Mouse (Mus musculus): ENCODE measurements at regions not wholly inside any gene's neighbourhood (a gene's known extent, or its start where the extent isn't known, plus 50 kb on each side); places are given as distances from the start of the nearest gene placed in this dataset.

DNA sequence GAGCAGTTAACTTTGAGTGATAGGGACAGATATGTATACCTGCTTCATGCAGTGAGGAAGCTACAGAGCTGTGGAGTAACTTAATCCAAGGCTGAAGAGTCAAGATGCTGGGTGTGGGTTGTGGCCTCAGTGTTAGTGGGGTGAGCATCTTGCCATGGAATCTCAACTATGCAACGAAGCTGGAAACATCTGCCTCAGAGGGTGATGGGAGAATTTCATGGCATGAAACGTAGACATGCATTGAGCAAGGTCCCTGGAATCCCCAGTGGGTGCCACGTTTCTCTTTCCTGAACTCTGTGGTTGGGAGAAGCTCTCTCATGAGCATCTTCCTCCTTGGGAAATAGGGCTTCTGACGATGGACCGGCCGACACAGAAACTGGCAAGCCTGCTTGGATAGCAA lies 208.4 kb upstream of the Dio3 start:
- TF ChIP-seq GATA1 (IDR thresholded peaks at IDR 0.05; ENCODE audit: borderline replicate concordance, low read length) (no peak), GATA2 (IDR thresholded peaks at IDR 0.05; ENCODE audit: borderline replicate concordance, low read depth, low read length) (no peak), CTCF (IDR thresholded peaks at IDR 0.05; ENCODE audit: low read depth, low read length) (no peak), TAL1 (conservative IDR thresholded peaks at IDR 0.05; ENCODE audit: low read depth, low read length) (no peak), POLR2AphosphoS5 (IDR thresholded peaks at IDR 0.05; ENCODE audit: insufficient replicate concordance, low read depth, low read length) (no peak)
- Histone ChIP-seq H3K4me3 (ENCODE audit: low read depth, low read length) (no peak overlapping the region), H3K9me3 (replicated peaks) (peaks cover 74% of the 10 kb centered on the region), H3K27me3 (ENCODE audit: insufficient read depth, low read length) (no peaks in the 10 kb centered on the region), H3K4me1 (ENCODE audit: insufficient read depth, low read depth, low read length) (no peaks in the 10 kb centered on the region), H3K36me3 (replicated peaks) (no peaks in the 10 kb centered on the region)
- no peak for DNase-seq (ENCODE audit: low spot score)
- no peak for ATAC-seq (ENCODE audit: extremely low read depth, insufficient number of reproducible peaks, low FRiP score, poor library complexity, severe bottlenecking)

DNA sequence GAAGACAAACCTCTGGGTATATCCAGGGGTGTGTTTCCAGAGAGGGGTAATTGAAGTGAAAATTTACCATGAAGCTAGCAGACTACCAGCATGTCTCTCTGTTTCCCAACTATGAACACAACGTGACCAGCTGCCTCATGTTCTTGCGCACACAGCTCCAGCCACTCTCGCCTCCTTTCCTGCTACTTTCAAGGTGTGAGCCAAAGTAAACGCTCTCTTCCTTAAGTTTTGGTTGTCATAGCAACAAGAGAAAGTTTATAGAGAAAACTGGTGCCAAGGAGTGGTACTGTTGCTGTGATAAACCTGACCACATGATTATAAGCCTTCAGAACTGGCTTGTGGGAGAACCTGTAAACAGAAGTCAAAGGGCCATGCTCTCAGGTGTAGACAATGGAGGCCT lies 207.0 kb upstream of the Dio3 start:
- TF ChIP-seq POLR2AphosphoS5 (IDR thresholded peaks at IDR 0.05; ENCODE audit: insufficient replicate concordance, low read depth, low read length) (no peak), TAL1 (conservative IDR thresholded peaks at IDR 0.05; ENCODE audit: low read depth, low read length) (no peak), GATA2 (IDR thresholded peaks at IDR 0.05; ENCODE audit: borderline replicate concordance, low read depth, low read length) (no peak), GATA1 (IDR thresholded peaks at IDR 0.05; ENCODE audit: borderline replicate concordance, low read length) (no peak), CTCF (IDR thresholded peaks at IDR 0.05; ENCODE audit: low read depth, low read length) (no peak)

DNA sequence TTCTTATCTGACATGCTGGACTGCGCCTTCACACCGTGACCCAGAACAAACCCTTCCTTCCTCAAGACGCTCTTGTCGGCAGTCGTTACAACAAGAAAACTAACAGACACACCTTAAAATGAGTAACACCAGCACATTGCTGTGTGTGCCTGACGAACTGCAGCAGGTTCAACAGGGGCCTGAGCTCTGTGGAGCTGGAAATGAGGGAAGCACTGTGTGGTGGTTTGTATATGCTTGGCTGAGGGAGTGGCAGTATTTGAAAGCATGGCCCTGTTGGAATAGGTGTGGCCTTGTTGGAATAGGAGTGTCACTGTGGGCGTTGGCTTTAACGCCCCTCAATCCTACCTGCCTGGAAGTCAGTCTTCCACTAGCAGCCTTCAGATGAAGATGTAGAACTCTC lies 203.9 kb upstream of the Dio3 start:
- no peak for ATAC-seq (ENCODE audit: extremely low read depth, insufficient number of reproducible peaks, low FRiP score, poor library complexity, severe bottlenecking)
- no peak for TF ChIP-seq GATA1 (IDR thresholded peaks at IDR 0.05; ENCODE audit: borderline replicate concordance, low read length)
- no peak for TF ChIP-seq POLR2AphosphoS5 (IDR thresholded peaks at IDR 0.05; ENCODE audit: insufficient replicate concordance, low read depth, low read length)
- no peak for TF ChIP-seq TAL1 (conservative IDR thresholded peaks at IDR 0.05; ENCODE audit: low read depth, low read length)
- TF ChIP-seq CTCF (IDR thresholded peaks at IDR 0.05; ENCODE audit: low read depth, low read length) = no peak
- TF ChIP-seq GATA2 (IDR thresholded peaks at IDR 0.05; ENCODE audit: borderline replicate concordance, low read depth, low read length) = no peak
- no peaks in the 10 kb centered on the region for H3K36me3 ChIP-seq (replicated peaks)
- H3K4me1 ChIP-seq (ENCODE audit: insufficient read depth, low read depth, low read length) = no peaks in the 10 kb centered on the region
- H3K27me3 ChIP-seq (ENCODE audit: insufficient read depth, low read length) = no peaks in the 10 kb centered on the region
- no peak overlapping the region for H3K4me3 ChIP-seq (ENCODE audit: low read depth, low read length)
- peaks cover 80% of the 10 kb centered on the region for H3K9me3 ChIP-seq (replicated peaks)
- no peak for DNase-seq (ENCODE audit: low spot score)

More for the DNA sequence above, 207.0 kb upstream of the Dio3 start:
- no peak for ATAC-seq (ENCODE audit: extremely low read depth, insufficient number of reproducible peaks, low FRiP score, poor library complexity, severe bottlenecking)
- Histone ChIP-seq H3K4me3 (ENCODE audit: low read depth, low read length) (no peak overlapping the region), H3K4me1 (ENCODE audit: insufficient read depth, low read depth, low read length) (no peaks in the 10 kb centered on the region), H3K9me3 (replicated peaks) (peaks cover 76% of the 10 kb centered on the region), H3K27me3 (ENCODE audit: insufficient read depth, low read length) (no peaks in the 10 kb centered on the region), H3K36me3 (replicated peaks) (no peaks in the 10 kb centered on the region)
- DNase-seq (ENCODE audit: low spot score) = no peak

DNA sequence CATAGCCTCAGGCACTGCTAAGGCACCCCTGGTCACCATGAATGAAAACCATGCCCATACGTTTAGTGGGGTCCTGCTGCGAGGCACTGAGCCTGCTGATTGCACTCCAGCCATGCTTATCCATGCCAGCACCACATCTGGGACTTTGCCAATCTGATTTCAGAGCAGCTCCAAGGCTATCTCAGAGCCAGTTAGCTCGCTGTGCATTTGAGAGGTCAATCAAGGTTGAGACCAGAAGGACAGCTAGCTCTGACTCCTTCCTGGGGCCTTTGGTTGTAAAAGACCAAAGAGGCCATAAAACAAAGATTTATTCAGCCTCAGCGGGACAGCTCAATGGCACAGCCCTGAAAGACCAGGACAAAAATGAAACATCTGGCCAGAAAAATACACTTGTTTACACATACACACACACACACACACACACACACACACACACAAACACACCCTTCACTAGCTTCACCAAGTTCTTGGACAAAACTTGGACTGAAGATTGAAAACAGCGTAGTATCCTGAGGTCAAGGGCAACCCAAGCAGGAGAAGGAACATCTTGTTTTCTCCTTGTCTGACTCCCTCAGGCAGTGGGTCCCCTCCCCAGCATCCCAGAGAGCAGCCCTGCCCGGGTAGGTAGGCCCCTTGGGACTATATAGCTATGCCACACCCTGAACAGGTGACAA lies 201.5 kb upstream of the Dio3 start:
- ATAC-seq (ENCODE audit: extremely low read depth, insufficient number of reproducible peaks, low FRiP score, poor library complexity, severe bottlenecking) = no peak
- Histone ChIP-seq H3K27me3 (ENCODE audit: insufficient read depth, low read length) (no peaks in the 10 kb centered on the region), H3K4me1 (ENCODE audit: insufficient read depth, low read depth, low read length) (no peaks in the 10 kb centered on the region), H3K9me3 (replicated peaks) (peaks cover 85% of the 10 kb centered on the region), H3K36me3 (replicated peaks) (no peaks in the 10 kb centered on the region), H3K4me3 (ENCODE audit: low read depth, low read length) (no peak overlapping the region)
- DNase-seq (ENCODE audit: low spot score) = no peak
- TF ChIP-seq TAL1 (conservative IDR thresholded peaks at IDR 0.05; ENCODE audit: low read depth, low read length) (no peak), POLR2AphosphoS5 (IDR thresholded peaks at IDR 0.05; ENCODE audit: insufficient replicate concordance, low read depth, low read length) (no peak), GATA1 (IDR thresholded peaks at IDR 0.05; ENCODE audit: borderline replicate concordance, low read length) (no peak), GATA2 (IDR thresholded peaks at IDR 0.05; ENCODE audit: borderline replicate concordance, low read depth, low read length) (no peak), CTCF (IDR thresholded peaks at IDR 0.05; ENCODE audit: low read depth, low read length) (no peak)

DNA sequence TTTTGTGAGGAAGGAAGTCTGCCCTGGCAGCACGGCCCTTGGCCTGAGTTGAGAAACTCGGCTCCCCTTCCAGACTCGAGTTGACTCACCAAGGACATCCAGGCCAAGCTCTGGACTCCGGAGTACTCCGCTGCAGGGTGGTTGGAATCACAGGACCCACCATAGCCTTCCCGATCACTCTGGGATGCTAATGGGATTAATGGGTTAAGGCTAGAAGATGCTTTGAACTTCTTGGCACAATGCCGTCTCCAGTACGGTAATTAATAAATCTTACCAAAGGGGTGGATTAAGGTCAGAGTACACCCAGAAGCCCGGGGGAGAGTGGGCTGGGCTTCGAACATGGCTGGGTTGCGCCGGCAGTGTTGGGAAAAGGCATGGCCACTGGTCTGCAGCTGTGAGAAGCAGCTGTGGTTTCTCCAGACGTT lies 200.8 kb upstream of the Dio3 start:
- H3K4me1 ChIP-seq (ENCODE audit: insufficient read depth, low read depth, low read length) = no peaks in the 10 kb centered on the region
- ATAC-seq (ENCODE audit: extremely low read depth, insufficient number of reproducible peaks, low FRiP score, poor library complexity, severe bottlenecking) = no peak
- H3K27me3 ChIP-seq (ENCODE audit: insufficient read depth, low read length) = no peaks in the 10 kb centered on the region
- no peak for DNase-seq (ENCODE audit: low spot score)
- H3K4me3 ChIP-seq (ENCODE audit: low read depth, low read length) = no peak overlapping the region
- peaks cover 89% of the 10 kb centered on the region for H3K9me3 ChIP-seq (replicated peaks)
- no peaks in the 10 kb centered on the region for H3K36me3 ChIP-seq (replicated peaks)
- no peak for TF ChIP-seq CTCF (IDR thresholded peaks at IDR 0.05; ENCODE audit: low read depth, low read length)
- TF ChIP-seq TAL1 (conservative IDR thresholded peaks at IDR 0.05; ENCODE audit: low read depth, low read length) = no peak
- TF ChIP-seq POLR2AphosphoS5 (IDR thresholded peaks at IDR 0.05; ENCODE audit: insufficient replicate concordance, low read depth, low read length) = no peak
- no peak for TF ChIP-seq GATA1 (IDR thresholded peaks at IDR 0.05; ENCODE audit: borderline replicate concordance, low read length)
- TF ChIP-seq GATA2 (IDR thresholded peaks at IDR 0.05; ENCODE audit: borderline replicate concordance, low read depth, low read length) = no peak

DNA sequence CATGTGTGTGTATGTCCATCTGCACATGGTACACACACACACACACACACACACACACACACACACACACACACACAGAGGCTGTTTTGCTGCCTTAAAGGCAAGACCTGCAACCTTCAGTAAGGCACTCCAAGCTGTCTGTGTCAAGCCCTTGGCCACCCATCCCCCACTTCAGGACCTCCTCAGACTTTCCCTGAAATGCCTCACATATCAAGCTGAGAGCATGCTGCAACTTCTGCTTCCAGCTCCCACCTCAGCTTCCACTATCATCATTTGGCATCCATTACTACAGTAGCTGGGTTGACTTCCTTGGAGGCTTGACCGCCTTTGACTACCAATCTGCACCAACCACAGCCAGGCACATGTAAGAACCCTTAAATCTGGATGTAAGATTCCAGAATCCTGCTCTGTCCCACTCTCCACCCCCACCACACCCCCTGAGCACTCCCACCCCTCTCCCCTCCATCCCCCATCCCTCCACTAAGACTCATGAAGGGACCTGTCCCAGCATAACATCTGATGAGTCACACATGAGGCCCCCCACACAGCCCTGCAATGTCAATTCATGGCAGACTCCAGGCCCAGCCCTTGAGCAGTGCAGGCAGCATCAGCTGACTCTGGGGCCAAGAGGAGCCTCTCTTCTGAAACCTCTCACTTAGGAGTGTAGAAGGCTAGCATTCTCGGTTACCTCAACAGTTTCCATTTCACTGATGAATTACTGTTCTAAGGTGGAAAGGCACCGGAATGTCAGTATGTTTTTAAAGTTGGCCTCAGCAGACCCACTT lies 196.8 kb upstream of the Dio3 start:
- H3K9me3 ChIP-seq (replicated peaks) = peaks cover 90% of the 10 kb centered on the region
- DNase-seq (ENCODE audit: low spot score) (no peak), ATAC-seq (ENCODE audit: extremely low read depth, insufficient number of reproducible peaks, low FRiP score, poor library complexity, severe bottlenecking) (no peak)
- no peaks in the 10 kb centered on the region for H3K4me1 ChIP-seq (ENCODE audit: insufficient read depth, low read depth, low read length)
- no peaks in the 10 kb centered on the region for H3K27me3 ChIP-seq (ENCODE audit: insufficient read depth, low read length)
- TF ChIP-seq CTCF (IDR thresholded peaks at IDR 0.05; ENCODE audit: low read depth, low read length) = no peak
- TF ChIP-seq POLR2AphosphoS5 (IDR thresholded peaks at IDR 0.05; ENCODE audit: insufficient replicate concordance, low read depth, low read length) = no peak
- TF ChIP-seq TAL1 (conservative IDR thresholded peaks at IDR 0.05; ENCODE audit: low read depth, low read length) = no peak
- H3K4me3 ChIP-seq (ENCODE audit: low read depth, low read length) = no peak overlapping the region
- H3K36me3 ChIP-seq (replicated peaks) = no peaks in the 10 kb centered on the region
